Mouse (Mus musculus) kidney, embryonic 15.5 days (tissue): ENCODE results near the gene Ngb. TPM values are rescaled to one million over a fixed set of nuclear protein-coding genes. Genes with fewer than 3 reads are reported as not detected.

Experiments used
- ATAC-seq: fragments of 200-750 bp; cut with Nextera tagmentation; replicated peaks from 2 replicates; pipeline ENCODE4 v1.8.0; 2017; ENCODE audit warnings: moderate TSS enrichment; ENCODE audit not compliant: low FRiP score
- H3K27ac ChIP-seq: fragments of 300-500 bp; sonication (generic); 2 replicates; pipeline ENCODE4 v1.5.1; 2015; ENCODE audit warnings: mild to moderate bottlenecking, inconsistent platforms
- H3K27me3 ChIP-seq: fragments of 300-500 bp; sonication (generic); 2 replicates; pipeline ENCODE4 v1.6.1; 2015; ENCODE audit warnings: inconsistent platforms
- H3K36me3 ChIP-seq: fragments of 300-500 bp; sonication (generic); 2 replicates; pipeline ENCODE4 v1.6.1; 2015; ENCODE audit warnings: inconsistent platforms
- H3K4me1 ChIP-seq: fragments of 300-500 bp; sonication (generic); 2 replicates; pipeline ENCODE4 v1.6.1; 2015; ENCODE audit warnings: inconsistent platforms
- H3K4me2 ChIP-seq: fragments of 300-500 bp; sonication (generic); 2 replicates; pipeline ENCODE4 v1.6.1; 2015; ENCODE audit warnings: moderate library complexity, mild to moderate bottlenecking, inconsistent platforms
- H3K4me3 ChIP-seq: fragments of 300-500 bp; sonication (generic); replicated peaks from 2 replicates; pipeline ENCODE4 v1.5.1; 2015; ENCODE audit warnings: mild to moderate bottlenecking, inconsistent platforms
- H3K9ac ChIP-seq: fragments of 300-500 bp; sonication (generic); 2 replicates; pipeline ENCODE4 v1.6.1; 2015; ENCODE audit warnings: mild to moderate bottlenecking, inconsistent platforms
- H3K9me3 ChIP-seq: fragments of 300-500 bp; sonication (generic); replicated peaks from 2 replicates; pipeline ENCODE4 v1.6.1; 2016; ENCODE audit warnings: inconsistent platforms
- WGBS: fragments of 180-500 bp; shearing (Covaris S2); methylation state at CpG from one replicate; pipeline ENCODE4 v1.1.7; 2015; ENCODE audit warnings: mixed read lengths; 5-methylcytosine and 5-hydroxymethylcytosine counted together
- polyA plus RNA-seq: library from polyadenylated mRNA; unstranded; fragments of >200 nt; fragmentation: Nextera tagmentation; extraction: Ambion mirVana; gene quantifications from 2 replicates; pipeline ENCODE4 v1.2.1, GENCODE M21; 2015

Gene Ngb
- polyA plus RNA-seq, 1 experiment from 2014 or later: 0.74 TPM

DNA sequence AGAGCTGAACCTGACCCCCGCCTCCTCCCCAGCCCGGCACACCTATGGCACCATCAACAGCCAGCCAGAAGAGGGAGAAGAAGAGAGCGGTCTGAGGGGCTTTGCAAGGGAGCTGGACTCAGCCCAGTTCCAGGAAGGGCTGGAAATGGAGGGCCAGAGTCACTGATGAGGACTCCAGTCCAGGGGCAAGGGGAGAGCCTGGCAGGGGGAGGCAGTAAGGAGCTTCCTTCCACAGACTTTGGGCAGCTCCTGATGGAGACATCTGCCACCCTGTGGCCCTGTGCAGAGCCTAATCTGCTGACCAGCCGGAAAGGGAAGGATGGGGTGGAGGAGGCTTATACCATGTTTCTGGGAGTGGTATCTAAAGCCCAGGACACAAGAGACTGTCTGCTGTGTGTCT, 13.1 kb downstream of the Ngb start:
- WGBS: 80% methylated on average over 4 of the region's 4 CpGs
- H3K36me3 ChIP-seq: no peaks in the 10 kb centered on the region
- no peak overlapping the region for H3K4me3 ChIP-seq
- no peaks in the 10 kb centered on the region for H3K27me3 ChIP-seq
- no peak for ATAC-seq
- no peak overlapping the region for H3K4me2 ChIP-seq
- no peak overlapping the region for H3K27ac ChIP-seq
- no peaks in the 10 kb centered on the region for H3K9me3 ChIP-seq
- no peaks in the 10 kb centered on the region for H3K4me1 ChIP-seq
- no peak overlapping the region for H3K9ac ChIP-seq

GRCm38 (mm10) chr12:87088331-87088730, 14.0 kb downstream of the Ngb start:
- Histone ChIP-seq H3K27ac (no peak overlapping the region), H3K9me3 (no peaks in the 10 kb centered on the region), H3K4me2 (no peak overlapping the region), H3K36me3 (no peaks in the 10 kb centered on the region), H3K9ac (no peak overlapping the region), H3K27me3 (no peaks in the 10 kb centered on the region), H3K4me3 (no peak overlapping the region), H3K4me1 (no peaks in the 10 kb centered on the region)
- 43% methylated on average over 4 of the region's 4 CpGs for WGBS
- ATAC-seq: no peak

DNA sequence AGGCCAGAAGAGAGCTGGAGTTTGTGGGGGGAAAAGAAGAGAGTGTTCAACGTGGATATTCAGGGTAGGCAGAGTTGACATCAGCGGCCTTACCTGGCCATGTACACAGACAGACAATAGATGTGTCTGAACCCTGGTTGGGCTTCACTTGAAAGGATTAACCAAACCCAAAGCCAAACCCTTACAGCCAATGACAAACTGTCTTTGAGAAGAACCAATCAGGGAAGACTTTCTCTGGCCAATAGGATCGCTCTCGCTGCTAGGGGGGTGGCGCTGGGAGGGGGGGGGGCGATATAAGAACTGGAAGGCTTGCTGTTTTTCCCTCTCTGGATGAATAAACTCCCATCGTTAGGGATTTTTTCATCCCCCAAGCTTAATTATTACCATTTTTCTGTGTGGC, 15.1 kb downstream of the Ngb start:
- no peak overlapping the region for H3K4me2 ChIP-seq
- no peak for ATAC-seq

DNA sequence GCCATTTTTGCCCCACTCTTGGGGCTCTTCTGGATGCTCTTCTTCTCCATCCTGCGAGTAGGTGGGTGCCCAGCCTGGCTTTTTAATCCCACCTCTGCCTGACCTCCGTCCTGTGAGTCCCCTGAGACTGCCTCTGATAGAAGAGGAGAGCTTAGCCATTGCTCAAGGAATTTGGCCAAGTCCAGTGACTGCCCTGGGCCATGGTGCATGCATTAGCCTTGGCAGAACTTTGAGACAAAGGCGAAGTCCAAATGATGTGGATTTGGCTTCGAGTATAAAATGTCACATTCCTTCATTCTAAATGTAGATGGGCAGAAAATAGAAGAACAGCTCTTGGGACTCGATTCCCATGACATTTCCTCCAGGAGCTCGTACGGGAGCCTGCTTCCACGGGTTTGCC, 19.5 kb downstream of the Ngb start:
- Histone ChIP-seq H3K9ac (no peak overlapping the region), H3K4me3 (no peak overlapping the region), H3K27me3 (no peaks in the 10 kb centered on the region), H3K4me1 (no peaks in the 10 kb centered on the region), H3K36me3 (no peaks in the 10 kb centered on the region), H3K9me3 (no peaks in the 10 kb centered on the region), H3K27ac (no peak overlapping the region), H3K4me2 (no peak overlapping the region)
- WGBS: 75% methylated on average over 8 of the region's 8 CpGs
- no peak for ATAC-seq

More for the DNA sequence above, 15.1 kb downstream of the Ngb start:
- 66% methylated on average over 7 of the region's 7 CpGs for WGBS
- no peak overlapping the region for H3K9ac ChIP-seq
- no peak overlapping the region for H3K4me3 ChIP-seq
- H3K4me1 ChIP-seq: no peaks in the 10 kb centered on the region
- no peaks in the 10 kb centered on the region for H3K27me3 ChIP-seq
- H3K36me3 ChIP-seq: no peaks in the 10 kb centered on the region
- no peaks in the 10 kb centered on the region for H3K9me3 ChIP-seq
- H3K27ac ChIP-seq: no peak overlapping the region

GRCm38 (mm10) chr12:87076610-87077009, 25.7 kb downstream of the Ngb start:
- H3K4me2 ChIP-seq: no peak overlapping the region
- no peaks in the 10 kb centered on the region for H3K27me3 ChIP-seq
- no peak overlapping the region for H3K4me3 ChIP-seq
- no peak overlapping the region for H3K9ac ChIP-seq
- ATAC-seq: no peak
- H3K36me3 ChIP-seq: no peaks in the 10 kb centered on the region
- 90% methylated on average over 2 of the region's 2 CpGs for WGBS
- no peaks in the 10 kb centered on the region for H3K9me3 ChIP-seq
- no peak overlapping the region for H3K27ac ChIP-seq
- H3K4me1 ChIP-seq: no peaks in the 10 kb centered on the region

DNA sequence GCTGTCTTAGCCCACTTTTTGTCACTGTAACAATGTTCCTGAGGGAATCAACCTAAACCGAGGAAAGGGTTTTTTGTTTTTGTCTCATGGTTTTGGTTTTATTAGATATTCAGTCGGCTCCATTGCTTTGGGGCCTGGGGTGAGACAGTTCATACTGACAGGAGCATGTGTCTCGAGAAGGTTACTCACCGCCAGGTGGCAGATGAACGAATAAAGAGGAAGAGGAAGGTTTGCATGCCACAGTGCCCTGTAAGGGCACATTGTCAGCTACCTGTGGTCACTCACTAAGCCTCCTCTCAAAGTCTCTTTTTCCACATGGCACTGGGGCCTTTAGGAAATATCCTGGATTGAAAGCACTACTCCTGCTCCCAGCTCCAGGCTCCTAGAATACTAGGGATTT, 31.8 kb downstream of the Ngb start:
- H3K36me3 ChIP-seq: no peaks in the 10 kb centered on the region
- 74% methylated on average over 5 of the region's 5 CpGs for WGBS
- H3K4me1 ChIP-seq: no peaks in the 10 kb centered on the region
- no peak for ATAC-seq
- no peaks in the 10 kb centered on the region for H3K27me3 ChIP-seq
- no peak overlapping the region for H3K4me2 ChIP-seq
- H3K27ac ChIP-seq: no peak overlapping the region
- no peak overlapping the region for H3K4me3 ChIP-seq
- no peak overlapping the region for H3K9ac ChIP-seq
- H3K9me3 ChIP-seq: no peaks in the 10 kb centered on the region

- ATAC-seq: no peak
- H3K36me3 ChIP-seq: no peaks in the 10 kb centered on the region
- H3K9ac ChIP-seq: no peak overlapping the region
- WGBS: 82% methylated on average over 5 of the region's 5 CpGs
- no peak overlapping the region for H3K4me2 ChIP-seq
- H3K9me3 ChIP-seq: no peaks in the 10 kb centered on the region
- H3K4me1 ChIP-seq: no peaks in the 10 kb centered on the region
- no peak overlapping the region for H3K27ac ChIP-seq
- H3K27me3 ChIP-seq: no peaks in the 10 kb centered on the region
- no peak overlapping the region for H3K4me3 ChIP-seq
These were observed 35.9 kb downstream of the Ngb start for GRCm38 (mm10) chr12:87066429-87066828.

DNA sequence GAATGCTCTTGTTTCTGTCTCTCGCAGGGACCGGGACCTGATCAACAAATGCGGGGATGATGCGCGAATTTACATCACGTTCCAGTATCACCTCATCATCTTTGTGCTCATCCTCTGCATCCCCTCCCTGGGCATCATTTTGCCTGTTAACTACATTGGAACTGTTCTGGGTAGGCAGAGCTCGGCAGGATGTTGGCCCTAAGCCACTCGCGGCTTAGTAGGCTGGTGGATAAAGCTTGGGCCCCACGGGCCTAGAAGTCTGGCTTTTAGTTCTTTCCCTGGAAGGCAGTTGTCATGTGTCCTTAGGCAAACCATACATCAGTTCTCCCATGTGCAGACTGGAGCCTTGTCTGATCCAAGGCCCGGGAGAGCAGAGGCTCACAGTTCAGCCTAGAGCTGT, 36.9 kb downstream of the Ngb start:
- Histone ChIP-seq H3K27ac (no peak overlapping the region), H3K4me3 (no peak overlapping the region), H3K9ac (no peak overlapping the region), H3K27me3 (no peaks in the 10 kb centered on the region), H3K36me3 (no peaks in the 10 kb centered on the region), H3K4me1 (no peaks in the 10 kb centered on the region), H3K4me2 (no peak overlapping the region), H3K9me3 (no peaks in the 10 kb centered on the region)
- 88% methylated on average over 11 of the region's 11 CpGs for WGBS
- no peak for ATAC-seq

DNA sequence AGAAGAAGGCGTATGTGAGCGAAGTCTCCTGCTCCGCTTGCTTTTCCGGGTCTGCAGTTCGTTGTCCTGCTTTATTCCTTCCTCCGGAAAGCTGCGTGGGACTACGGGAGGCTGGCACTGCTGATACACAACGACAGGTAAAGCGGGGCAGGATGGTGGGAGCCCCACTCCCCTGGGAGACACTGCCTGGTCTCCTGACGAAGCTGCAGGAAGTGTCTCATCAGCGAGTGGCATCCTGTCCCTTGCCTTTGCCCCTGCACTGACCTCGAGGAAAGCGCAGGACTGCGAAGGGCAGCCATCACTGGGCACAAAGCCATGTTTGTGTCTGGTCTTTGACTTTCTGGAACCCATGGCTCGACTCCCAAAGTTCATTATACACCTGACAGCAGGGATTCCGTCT, 45.3 kb downstream of the Ngb start:
- Histone ChIP-seq H3K4me3 (no peak overlapping the region), H3K4me2 (no peak overlapping the region), H3K4me1 (peaks cover 3% of the 10 kb centered on the region; the same call in 1 of the 2 replicates), H3K27me3 (peaks cover 15% of the 10 kb centered on the region), H3K36me3 (no peaks in the 10 kb centered on the region), H3K27ac (no peak overlapping the region), H3K9ac (no peak overlapping the region), H3K9me3 (no peaks in the 10 kb centered on the region)
- no peak for ATAC-seq
- WGBS: 68% methylated on average over 17 of the region's 17 CpGs

DNA sequence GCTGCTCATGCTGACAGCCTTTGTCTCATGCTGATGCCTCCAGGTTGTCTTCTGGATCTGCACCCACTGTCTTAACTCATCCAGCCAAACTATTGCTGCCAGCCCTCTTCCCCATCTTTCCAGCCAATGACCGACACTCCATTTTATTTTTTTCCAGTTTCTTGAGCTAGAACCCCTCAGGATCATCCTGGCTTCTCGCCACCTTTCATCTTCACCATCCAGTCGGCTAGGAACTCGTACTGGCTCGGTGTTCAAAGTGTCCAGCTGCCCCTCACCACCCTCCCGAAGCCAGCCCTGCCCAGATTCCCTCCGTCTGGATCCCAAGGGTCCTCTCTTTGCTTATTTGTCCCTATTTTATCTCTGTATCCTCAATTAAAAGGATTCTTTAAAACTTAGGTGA, 47.5 kb downstream of the Ngb start:
- Histone ChIP-seq H3K9ac (no peak overlapping the region), H3K4me2 (no peak overlapping the region), H3K9me3 (no peaks in the 10 kb centered on the region), H3K4me1 (peaks cover 3% of the 10 kb centered on the region; the same call in 1 of the 2 replicates), H3K27ac (no peak overlapping the region), H3K27me3 (peaks cover 15% of the 10 kb centered on the region), H3K4me3 (no peak overlapping the region), H3K36me3 (no peaks in the 10 kb centered on the region)
- ATAC-seq: no peak
- 74% methylated on average over 7 of the region's 7 CpGs for WGBS

- H3K4me3 ChIP-seq: no peak overlapping the region
- peaks cover 3% of the 10 kb centered on the region; the same call in 1 of the 2 replicates for H3K4me1 ChIP-seq
- H3K9ac ChIP-seq: no peak overlapping the region
- 26% methylated on average over 16 of the region's 16 CpGs for WGBS
- no peak overlapping the region for H3K4me2 ChIP-seq
- H3K27ac ChIP-seq: no peak overlapping the region
- H3K27me3 ChIP-seq: peaks cover 15% of the 10 kb centered on the region
- ATAC-seq: no peak
- H3K36me3 ChIP-seq: no peaks in the 10 kb centered on the region
- no peaks in the 10 kb centered on the region for H3K9me3 ChIP-seq
These were observed 49.5 kb downstream of the Ngb start for GRCm38 (mm10) chr12:87052661-87053321.

- Histone ChIP-seq H3K4me2 (no peak overlapping the region), H3K9ac (no peak overlapping the region), H3K4me3 (no peak overlapping the region), H3K27ac (no peak overlapping the region), H3K4me1 (no peaks in the 10 kb centered on the region), H3K27me3 (no peaks in the 10 kb centered on the region), H3K9me3 (no peaks in the 10 kb centered on the region), H3K36me3 (no peaks in the 10 kb centered on the region)
- WGBS: 57% methylated on average over 3 of the region's 3 CpGs
- no peak for ATAC-seq
These were observed 54.8 kb downstream of the Ngb start for GRCm38 (mm10) chr12:87047536-87047935.
